Mouse (Mus musculus): ENCODE measurements around the gene Lst1. TPM values are rescaled to one million over a fixed set of nuclear protein-coding genes. Genes with fewer than 3 reads are reported as not detected.
A peak's percentile ranks its signal among the peaks of the same experiment; 100 is the strongest.
"Not testable (repeated sequence)": the region's sequence is repeated elsewhere in the genome, so short reads cannot be mapped to it uniquely, and the experiment has no call there.

The Lst1 gene
- total RNA-seq (2021), result 1 to 10 TPM; 4.6 to 5.3 TPM
- long read RNA-seq, experiment 1, result 0 reads
- long read RNA-seq, experiment 2, partial matches to known transcripts, result 0 of 1 reads
- long read RNA-seq, experiment 2, other reads (novel, unspliced or antisense), result 0 of 1 reads

DNA sequence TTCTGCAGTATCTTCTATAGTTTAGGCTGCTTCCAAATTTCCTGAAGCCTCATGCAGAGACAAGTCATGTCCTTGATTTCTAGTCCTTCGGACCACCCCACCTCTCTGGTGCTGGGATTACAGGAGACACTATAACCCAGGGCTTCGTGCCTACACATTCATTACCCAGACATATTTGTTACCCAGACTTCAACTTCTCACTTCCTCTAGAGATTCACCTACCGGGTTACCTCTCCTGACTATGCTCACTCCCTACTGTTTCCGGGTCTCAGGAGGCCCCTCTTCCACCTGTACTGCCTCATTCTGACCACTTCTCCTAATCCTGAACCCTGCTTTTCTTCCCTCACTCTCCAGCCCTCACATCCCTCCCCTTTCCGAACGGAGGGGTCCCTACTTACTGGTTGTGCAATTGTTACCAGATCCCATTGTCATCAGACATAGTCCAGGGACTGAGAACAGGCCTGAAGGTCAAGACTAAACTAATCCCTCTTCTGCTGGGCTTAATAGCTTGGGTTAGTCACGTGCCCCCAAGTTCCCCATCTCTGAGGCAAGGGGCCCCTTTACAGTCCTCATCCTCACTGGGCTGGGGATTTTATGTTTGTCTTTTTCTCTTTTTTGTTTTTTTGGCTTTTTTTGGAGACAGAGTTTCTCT, at the start of gene Lst1:
Gene Lst1, minus strand, starts transcription at position 481 of the 652 bp plus-strand sequence.
- DNase-seq, result no peak

DNA sequence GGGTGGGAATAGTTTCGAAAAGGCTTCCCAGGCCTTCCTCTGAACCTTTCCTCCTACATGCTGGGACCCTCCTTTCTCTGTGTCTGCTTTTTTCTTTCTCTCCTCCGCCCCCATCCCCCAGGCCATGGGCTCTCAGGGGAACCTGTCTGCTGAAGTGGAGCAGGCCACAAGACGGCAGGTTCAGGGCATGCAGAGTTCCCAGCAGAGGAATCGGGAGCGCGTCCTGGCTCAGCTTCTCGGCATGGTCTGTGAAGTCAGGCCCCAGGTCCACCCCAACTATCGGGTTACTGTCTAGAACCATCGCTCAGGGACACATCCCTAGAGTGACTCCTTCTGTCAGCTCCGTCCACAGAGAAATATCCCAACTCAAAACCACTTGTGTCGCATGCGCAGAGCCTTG, 49.3 kb upstream of the Lst1 start:
- no peak for DNase-seq

DNA sequence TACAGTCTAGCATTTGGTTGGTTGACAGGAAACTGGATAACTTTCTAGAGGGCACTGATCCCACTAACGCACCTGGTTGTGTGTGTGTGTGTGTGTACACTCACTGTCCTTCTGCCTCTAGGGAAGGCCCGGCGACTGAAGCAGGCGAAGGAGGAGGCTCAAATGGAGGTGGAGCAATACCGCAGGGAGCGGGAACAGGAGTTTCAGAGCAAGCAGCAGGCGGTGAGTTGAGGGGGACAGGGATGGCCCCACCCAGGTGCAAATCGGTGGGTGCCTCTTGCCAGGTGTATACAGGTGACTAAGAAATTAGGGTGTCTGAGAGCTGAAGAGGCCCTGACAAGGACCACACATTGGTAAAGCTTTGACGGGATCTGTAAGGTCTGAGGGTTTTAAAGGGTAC, 48.8 kb upstream of the Lst1 start:
- DNase-seq, result no peak

DNA sequence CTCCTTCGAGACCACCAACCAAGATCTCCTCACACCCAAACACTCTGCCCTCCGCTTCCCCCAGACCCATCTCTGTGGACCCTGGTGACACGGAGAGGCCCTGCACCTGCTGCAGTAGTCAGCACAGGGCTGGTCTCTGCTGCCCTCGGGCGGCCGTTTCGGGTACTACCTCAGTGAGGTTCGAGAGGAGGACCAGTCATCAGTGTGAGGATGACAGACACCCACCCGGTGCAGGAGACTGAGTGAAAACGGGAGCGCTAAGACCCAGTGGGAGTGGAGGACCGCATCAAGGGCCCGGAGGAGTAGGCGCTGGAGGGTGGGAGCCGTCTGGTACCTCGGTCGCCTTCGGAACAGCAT, 48.1 kb upstream of the Lst1 start:
- peak; percentile 99 for DNase-seq

DNA sequence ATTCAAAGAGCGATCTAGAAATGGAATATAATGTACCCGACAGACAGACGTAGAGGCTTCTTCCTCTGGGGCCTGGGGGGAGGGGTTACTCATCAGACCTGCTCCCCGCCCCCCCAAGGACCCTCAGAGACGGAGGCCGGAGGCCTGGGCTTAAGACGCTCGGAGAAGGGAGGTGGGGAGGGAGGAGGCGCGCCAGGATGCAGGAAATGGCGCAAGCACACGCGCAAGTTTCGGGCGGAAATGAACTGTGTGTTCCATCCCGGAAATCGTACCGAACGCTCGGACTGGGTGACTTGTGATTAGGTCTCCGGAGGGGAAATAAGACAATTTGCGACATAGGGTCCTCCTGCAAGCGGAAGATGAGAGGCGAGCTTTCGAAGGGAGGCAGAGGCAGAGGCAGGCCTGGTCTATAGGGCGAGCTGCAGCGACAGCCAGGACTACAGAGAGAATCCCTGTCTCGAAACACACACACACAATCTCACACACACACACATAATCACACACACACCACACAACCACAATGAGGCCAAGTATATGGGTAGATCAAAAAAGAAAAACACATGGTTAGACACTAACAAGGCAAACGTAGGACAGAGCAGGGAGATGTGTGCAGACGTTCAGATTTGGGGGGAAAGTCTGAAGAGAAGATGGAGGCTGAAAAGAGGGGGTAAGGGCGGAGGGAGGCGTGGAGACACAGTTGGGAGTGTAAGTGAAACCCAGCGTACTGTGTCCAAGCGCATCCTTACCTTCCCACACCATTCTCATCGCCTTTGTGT, 47.6 kb upstream of the Lst1 start, which contains the start of gene Nfkbil1:
Gene Nfkbil1, minus strand, starts transcription at position 179 of the 776 bp plus-strand sequence.
- DNase-seq, result peak; percentile 80

DNA sequence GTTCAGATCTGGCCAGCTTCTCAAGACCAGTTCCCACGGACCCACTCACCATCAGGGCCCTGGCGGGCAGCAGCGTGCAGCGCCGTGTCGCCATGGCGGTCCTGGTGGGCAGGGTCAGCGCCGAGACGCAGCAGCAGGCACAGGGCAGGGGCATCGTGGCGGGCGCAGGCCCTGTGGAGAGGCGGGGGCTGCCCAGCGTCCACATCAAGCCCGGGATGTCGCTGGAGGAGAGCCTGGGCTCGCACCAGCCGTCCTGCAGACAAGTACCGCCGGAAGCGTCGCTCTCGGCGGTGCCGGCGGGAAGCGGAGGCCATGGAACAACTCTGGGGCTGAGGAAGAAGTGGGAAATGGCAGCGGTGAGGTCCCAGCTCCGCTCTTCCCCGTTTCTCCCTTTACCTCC, 46.7 kb upstream of the Lst1 start:
- no peak for DNase-seq

DNA sequence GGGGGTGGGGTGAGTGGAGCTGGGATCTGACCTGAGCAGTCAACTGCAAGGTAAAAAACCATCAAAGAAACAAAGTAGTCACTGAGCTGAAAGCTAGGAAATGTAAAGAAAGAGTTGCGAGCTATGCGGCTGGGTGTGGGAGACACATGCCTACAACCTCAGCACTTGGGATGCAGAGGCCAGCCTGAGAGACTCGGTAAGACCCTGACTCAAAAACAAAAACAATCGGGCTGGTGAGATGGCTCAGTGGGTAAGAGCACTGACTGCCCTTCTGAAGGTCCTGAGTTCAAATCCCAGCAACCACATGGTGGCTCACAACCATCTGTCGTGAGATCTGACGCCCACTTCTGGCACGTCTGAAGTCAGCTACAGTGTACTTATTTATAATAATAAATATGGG, 45.9 kb upstream of the Lst1 start:
- DNase-seq, result not testable (repeated sequence)

DNA sequence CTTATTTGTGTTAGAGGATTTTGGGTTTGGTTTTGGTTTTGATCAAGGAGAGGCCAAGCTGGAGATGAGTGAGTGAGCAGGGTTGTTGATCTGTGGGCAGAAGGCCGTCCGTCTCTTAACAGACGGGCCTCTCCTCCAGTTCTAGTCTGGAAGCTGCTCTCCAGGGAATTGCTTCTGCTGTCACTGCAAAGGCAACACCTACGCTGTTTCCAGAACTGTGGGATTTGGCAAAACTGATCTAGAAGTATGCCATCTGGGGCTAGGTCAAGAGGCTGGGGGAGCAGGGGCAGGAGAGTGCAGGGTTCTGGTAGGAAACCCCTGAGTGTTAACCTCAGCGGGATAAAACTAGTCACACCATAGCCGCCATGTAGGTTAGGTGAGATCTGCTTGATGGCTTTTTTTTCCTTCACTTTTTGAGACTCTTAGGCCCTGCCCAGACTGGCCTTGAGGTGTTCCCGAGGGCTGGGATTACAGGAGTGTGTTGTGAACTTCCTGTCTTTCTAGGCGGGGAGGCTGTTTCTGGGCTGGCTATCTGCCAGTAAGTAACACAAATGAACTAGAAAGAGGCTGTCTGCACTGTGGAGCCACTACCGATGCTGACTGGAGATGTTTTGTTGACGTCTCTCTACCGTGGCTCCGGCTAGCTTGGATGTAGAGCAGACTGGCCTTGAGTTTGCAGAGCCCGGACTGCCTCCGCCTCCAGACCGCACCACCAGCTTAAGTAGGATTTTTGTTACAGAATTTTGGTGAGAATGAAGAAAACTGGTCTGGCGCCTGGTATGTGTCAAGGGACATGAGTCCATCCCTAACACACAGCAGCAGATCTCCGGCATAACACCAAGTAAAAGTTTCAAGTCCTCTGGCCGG, 45.1 kb upstream of the Lst1 start, which contains the start of gene Atp6v1g2:
Gene Atp6v1g2, plus strand, starts transcription at position 547 of the 867 bp plus-strand sequence.
- DNase-seq, result no peak

DNA sequence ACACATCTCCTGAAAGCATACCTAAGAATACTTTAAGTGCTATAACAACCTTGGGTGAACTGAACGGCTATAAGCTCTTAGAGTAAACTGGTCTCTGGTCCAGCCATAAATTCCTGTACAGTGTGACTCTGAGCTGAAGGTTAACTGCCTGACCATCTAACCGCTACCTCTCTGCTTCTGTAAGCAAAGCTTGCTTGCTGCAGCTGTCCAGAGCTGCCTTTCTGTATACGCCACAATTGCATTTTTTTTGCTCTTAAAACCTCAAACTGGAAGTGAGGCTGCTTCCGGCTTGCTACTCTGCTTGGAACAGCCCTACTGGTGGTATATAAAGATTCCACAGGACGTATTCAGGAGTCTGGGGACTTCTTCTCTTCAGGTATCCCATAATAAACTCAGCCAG, 44.4 kb upstream of the Lst1 start:
- no peak for DNase-seq

DNA sequence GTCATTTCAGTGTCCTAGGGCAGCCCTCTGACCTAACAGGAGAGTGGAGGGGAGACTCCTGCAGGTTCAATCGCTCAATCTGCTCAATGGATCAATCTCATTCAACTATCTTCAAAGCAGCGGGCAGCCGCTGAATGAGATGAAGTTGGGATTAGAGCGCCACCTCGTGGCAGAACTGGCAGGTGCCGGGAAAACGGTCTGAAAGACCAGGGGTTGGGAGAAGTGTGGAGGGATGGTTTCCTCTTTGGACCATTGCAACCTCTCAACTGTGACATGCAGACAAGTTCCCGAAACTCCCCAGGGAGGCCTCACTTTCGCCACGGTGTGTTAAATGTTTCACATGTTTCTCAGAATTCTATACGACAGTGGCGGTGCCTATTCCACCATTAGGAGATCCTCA, 43.8 kb upstream of the Lst1 start:
- DNase-seq, result peak; percentile 92

DNA sequence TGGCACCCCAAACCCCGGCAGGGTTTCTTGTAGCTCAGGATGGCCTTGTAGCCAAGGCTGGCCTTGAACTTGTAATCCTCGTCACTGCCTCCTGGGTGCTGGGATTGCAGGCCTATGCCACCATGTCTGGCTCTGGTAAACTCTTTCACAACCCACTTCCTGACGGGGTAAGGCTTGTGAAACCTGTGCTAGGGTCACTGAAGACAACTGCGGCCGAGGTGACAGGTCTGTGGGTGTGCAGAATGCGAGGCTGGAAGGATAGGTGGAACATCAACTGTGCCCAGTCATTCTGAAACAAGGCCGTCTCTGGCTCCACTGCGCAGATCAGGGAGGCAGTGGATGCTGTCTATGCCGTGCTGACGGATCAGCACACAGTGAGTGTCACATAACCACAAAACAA, 42.8 kb upstream of the Lst1 start:
- DNase-seq, result no peak

DNA sequence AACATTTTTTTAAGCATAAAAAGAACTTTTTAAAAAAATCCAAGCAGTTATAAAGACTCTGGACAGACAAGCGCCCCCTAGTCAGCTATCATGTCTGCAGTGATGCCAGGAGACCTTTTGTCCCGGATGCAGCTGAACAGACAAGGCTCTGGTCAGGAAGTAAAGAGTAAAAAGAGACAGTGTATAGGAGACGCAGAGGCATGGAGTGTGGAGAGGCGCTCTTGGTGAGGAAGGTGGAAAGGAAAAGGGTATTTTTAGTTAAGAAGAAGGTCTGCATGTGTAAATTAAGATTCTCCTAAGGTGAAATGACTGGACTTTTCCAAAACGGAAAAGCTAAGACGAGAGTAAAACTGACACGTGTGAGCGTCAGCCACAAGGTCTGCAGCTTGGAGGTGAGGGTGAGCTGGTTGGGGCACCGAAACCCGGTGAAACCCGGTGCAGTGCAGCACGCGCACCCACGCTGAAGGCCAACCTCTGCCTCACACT, 38.4 kb upstream of the Lst1 start:
- DNase-seq, result no peak

DNA sequence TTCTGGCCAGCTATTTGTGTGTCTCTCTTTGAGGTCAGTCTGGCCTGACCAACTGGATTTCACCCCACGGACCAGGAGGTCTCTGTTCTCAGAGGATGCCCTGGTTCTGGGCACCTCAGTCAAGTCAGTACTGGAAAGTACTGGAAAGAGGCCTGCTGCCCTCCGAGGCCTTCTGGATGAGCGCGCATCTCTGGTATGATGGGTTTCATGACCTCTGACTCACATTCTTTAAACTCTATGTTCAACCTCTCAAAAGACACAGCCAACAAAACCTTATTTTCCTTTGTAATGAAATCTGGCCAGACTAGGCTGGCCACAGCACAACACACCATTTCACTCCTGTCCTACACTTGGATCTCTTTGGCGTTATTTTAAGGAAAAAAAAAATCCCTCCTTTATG, 37.2 kb upstream of the Lst1 start:
- no peak for DNase-seq

DNA sequence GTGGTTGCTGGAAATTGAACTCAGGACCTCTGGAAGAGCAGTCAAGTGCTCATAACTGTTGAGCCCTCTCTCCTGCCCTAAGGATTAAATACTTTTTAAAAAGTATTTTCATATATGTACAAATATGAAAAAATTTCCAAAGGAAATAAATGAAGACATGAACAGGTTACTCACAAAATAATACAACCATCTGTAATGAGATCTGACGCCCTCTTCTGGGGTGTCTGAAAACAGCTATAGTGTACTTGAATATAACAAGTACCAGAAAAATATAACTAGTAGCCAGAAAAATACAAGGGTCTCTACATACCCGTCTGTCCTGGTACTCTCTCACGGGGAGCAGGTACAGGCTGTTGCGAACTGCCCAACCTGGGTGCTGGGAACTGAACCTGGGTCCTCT, 36.4 kb upstream of the Lst1 start:
- no peak for DNase-seq

DNA sequence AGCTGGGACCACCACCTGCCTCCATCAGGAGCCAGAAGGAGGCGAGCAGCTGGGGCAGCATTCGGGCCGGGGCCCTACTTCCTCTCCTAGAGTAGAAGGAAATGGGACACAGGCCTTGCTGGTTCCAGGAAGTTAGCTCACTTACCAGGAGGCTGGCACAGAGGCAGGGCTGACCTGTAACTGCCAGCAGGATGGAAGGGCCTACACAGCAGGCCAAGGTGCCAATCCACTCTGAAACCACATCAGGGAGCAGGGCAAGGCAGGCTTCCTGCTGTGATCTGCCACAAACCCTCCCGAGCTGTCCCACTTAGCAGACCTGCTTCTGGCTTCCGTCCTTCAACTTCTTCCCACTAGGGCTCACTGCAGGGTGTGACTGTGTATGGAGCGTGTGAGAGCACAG, 34.1 kb upstream of the Lst1 start:
- no peak for DNase-seq

DNA sequence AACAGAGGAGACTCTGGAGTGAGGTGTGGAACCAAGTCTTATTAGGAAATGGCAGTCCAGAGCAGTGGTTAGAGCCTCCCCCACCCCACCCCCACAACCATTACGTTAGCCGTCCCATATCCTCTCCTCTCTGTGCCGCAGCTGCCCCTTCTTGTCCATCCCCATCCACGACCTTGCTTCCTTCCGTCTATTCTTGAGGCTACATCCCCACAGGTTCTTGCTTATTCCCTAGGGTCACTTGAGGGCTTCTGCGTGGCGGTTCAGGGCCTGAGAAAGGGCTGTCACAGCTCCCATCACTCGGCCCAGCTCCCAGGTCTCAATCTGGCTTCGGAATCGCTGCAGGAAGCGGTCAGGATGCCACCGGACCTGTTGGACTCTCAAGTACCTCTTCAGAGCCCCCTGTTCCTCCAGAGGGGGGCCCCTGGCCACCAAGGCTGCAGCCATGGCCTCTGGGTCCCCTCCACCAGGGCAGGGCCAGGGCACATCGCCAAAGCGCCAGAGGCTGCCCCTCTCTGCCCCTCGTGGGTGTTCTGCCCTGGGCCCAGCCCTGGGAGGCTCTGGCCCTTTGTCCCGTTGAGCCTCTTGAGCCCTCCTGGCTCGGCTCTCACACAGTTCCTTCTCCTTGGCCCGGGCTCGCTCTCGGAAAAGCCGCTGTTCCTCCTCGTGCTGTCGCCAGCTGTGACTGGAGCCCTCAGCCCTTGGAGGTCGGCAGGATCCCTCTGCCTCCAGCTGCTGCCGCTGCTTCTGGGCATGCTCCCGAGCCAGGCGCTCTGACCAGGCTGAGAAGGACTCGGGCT, 32.1 kb upstream of the Lst1 start, which contains the start of gene Gm16181:
Gene Gm16181, plus strand, starts transcription at position 679 of the 797 bp plus-strand sequence.
- DNase-seq, result peak; percentile 53

DNA sequence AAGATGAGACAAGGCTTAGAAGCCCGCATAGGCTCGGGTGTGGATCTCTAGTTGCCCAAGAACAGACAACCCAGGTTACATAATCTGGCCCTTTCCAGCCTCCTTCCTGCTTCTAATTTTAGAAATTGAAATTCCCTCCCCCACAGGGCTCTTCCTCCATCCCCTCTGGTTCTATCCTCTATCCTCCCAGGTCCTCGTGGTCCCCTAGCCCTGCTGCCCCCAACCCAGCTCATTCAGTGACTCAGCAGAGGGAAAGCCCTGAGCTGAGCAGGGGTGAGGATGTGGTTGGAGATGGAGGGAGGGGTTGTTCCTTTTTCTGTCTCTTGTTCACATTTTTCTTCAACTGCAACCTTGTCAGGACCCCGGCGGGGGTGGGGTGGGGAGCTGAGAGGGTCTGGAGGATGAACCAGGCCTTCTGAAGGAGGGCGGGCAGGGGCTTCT, 31.4 kb upstream of the Lst1 start:
- DNase-seq, result no peak

DNA sequence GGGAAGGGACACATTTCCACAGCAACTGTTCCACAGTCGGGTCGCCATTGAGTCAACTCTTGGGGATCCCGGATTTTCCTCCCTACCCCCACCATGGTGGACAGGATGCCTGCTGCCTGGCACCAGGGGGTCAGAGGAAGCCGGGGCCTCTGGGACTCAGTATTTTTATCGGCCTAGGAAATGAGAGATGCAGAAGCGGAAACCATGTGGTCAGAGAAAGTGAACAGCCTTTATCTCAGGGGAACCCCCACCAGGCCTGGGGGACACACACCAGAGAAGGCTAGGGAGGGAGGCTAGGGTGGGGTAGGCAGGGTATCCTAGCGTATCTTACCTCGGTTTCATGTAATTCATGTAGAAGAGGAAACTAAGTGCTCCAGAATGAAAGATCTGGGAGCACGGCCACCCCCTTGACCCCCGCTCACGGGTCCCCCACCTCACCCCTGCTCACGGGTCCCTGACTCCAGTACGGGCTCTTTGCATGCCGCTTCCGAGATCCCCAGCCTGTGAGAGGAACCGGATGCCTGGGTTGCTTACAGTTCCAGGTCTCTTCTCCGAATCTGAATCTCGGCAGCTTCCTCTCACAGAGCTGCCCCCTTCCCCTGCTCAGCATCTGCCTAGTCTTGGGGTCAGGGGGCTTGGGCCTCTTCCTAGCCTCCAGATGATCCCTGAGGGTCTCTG, 30.4 kb upstream of the Lst1 start:
- DNase-seq, result no peak

DNA sequence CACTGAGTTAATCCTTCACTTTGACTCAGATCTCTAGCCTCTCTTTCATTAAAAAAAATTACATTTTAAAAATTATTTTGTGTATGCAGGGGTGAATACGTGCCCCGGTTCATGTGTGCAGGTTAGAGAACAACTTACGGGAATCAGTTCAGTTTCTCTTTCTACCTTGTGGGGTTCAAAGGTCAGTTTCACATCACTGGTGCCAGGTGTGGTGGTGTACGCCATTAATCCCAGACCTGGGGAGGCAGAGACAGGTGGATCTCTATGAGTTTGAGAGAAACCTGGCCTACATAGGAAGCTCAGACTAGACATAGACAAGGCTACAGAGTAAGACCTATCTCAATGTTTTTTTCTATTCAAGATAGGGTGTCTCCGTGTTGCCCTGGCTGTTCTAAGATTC, 24.8 kb upstream of the Lst1 start:
- DNase-seq, result no peak

DNA sequence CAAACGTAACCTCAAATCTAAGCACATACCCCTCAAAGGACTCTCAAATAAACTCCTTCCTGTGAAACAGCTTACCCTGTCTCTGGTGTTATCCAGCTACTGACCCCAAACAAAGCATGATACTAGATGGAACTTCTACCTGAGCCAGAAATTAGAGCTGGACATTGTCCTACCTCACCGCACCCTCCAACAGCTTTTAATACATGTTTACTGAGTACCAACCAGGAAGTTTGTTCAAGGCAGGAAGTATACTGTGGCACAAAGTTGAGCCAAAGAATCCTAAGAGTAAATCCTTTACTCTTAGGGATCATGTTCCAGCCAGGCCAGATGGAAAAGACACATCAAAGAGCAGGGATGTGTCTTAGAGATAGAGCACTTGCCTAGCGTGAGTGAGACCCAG, 22.4 kb upstream of the Lst1 start:
- DNase-seq, result no peak
